Mouse (Mus musculus): ENCODE measurements at regions not wholly inside any gene's neighbourhood (a gene's known extent, or its start where the extent isn't known, plus 50 kb on each side); places are given as distances from the start of the nearest gene placed in this dataset.

DNA sequence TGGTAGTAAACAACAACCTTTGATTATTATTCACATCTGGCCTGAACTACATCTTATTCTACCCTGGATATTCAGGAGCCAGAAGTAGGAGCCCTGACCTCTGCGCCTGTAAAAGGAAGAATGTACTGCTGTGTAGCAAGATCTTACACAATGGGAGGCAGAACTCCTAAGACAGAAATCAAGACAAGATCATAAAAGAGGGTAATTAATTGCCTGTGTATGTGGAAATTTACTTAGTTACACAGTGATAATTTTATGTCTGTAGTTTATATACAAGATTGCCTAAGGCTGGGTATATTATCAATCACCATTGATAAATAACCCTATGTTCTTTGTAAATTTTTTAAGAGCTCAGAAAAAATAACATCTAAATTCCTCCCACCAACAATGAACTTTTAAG is 2167.8 kb downstream of the 9330182O14Rik start:
- H3K9ac ChIP-seq (ENCODE audit: low read depth, low read length), result no peak overlapping the region
- no peak for ATAC-seq (ENCODE audit: low read depth)
- no peaks in the 10 kb centered on the region for H3K9me3 ChIP-seq (replicated peaks; ENCODE audit: control insufficient read depth, low read length)
- no peak overlapping the region for H3K4me2 ChIP-seq (ENCODE audit: low read depth, low read length)
- no peaks in the 10 kb centered on the region; the same call in 1 of the 2 replicates for H3K4me1 ChIP-seq (ENCODE audit: control insufficient read depth, low read depth, low read length)
- no peaks in the 10 kb centered on the region for H3K27me3 ChIP-seq (ENCODE audit: control insufficient read depth, insufficient read depth, low read depth, low read length)
- WGBS (ENCODE audit: insufficient replicate concordance), result 71% methylated on average over 1 of the region's 1 CpGs
- H3K27ac ChIP-seq (ENCODE audit: low read length), result no peak overlapping the region
- H3K4me3 ChIP-seq (ENCODE audit: low read depth, low read length), result no peak overlapping the region
- no peaks in the 10 kb centered on the region for H3K36me3 ChIP-seq (ENCODE audit: control insufficient read depth, insufficient read depth)

GRCm38 (mm10) chr15:42304097-42304496 is 2169.9 kb downstream of the 9330182O14Rik start:
- WGBS (ENCODE audit: insufficient replicate concordance), result 46% methylated on average over 3 of the region's 3 CpGs
- Histone ChIP-seq H3K4me2 (ENCODE audit: low read depth, low read length) (no peak overlapping the region), H3K4me1 (ENCODE audit: control insufficient read depth, low read depth, low read length) (no peaks in the 10 kb centered on the region)

DNA sequence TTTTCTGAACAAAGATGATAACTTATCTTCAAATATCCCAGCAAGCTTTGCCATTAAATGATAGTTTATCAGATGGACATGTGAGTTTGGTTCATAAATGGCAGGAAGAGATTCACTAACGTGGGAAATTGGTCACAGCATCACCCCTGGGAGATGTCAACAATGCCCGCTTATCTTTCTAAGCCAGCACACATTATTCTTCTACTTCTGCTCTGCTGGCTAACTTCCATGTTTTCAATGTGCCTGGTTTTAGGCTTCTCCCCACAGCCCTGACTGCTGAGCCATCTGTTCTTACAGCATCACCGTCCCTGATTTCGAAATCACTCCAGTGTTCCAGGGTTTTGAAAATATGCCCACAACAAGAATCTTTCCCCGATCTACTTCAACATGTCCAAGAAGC is 2175.4 kb downstream of the 9330182O14Rik start:
- no peaks in the 10 kb centered on the region for H3K27me3 ChIP-seq (ENCODE audit: control insufficient read depth, insufficient read depth, low read depth, low read length)
- no peaks in the 10 kb centered on the region for H3K36me3 ChIP-seq (ENCODE audit: control insufficient read depth, insufficient read depth)
- H3K4me3 ChIP-seq (ENCODE audit: low read depth, low read length), result no peak overlapping the region
- H3K4me1 ChIP-seq (ENCODE audit: control insufficient read depth, low read depth, low read length), result no peaks in the 10 kb centered on the region
- H3K9me3 ChIP-seq (replicated peaks; ENCODE audit: control insufficient read depth, low read length), result no peaks in the 10 kb centered on the region
- 16% methylated on average over 5 of the region's 5 CpGs for WGBS (ENCODE audit: insufficient replicate concordance)
- no peak for ATAC-seq (ENCODE audit: low read depth)
- H3K4me2 ChIP-seq (ENCODE audit: low read depth, low read length), result no peak overlapping the region
- H3K9ac ChIP-seq (ENCODE audit: low read depth, low read length), result no peak overlapping the region
- H3K27ac ChIP-seq (ENCODE audit: low read length), result no peak overlapping the region

More at GRCm38 (mm10) chr15:42304097-42304496, 2169.9 kb downstream of the 9330182O14Rik start:
- Histone ChIP-seq H3K9ac (ENCODE audit: low read depth, low read length) (no peak overlapping the region), H3K36me3 (ENCODE audit: control insufficient read depth, insufficient read depth) (no peaks in the 10 kb centered on the region), H3K4me3 (ENCODE audit: low read depth, low read length) (no peak overlapping the region), H3K9me3 (replicated peaks; ENCODE audit: control insufficient read depth, low read length) (no peaks in the 10 kb centered on the region), H3K27me3 (ENCODE audit: control insufficient read depth, insufficient read depth, low read depth, low read length) (no peaks in the 10 kb centered on the region), H3K27ac (ENCODE audit: low read length) (no peak overlapping the region)
- no peak for ATAC-seq (ENCODE audit: low read depth)

GRCm38 (mm10) chr15:42311166-42311565 is 2177.0 kb downstream of the 9330182O14Rik start:
- H3K36me3 ChIP-seq (ENCODE audit: control insufficient read depth, insufficient read depth), result no peaks in the 10 kb centered on the region
- H3K4me3 ChIP-seq (ENCODE audit: low read depth, low read length), result no peak overlapping the region
- no peak overlapping the region for H3K4me2 ChIP-seq (ENCODE audit: low read depth, low read length)
- no peaks in the 10 kb centered on the region for H3K27me3 ChIP-seq (ENCODE audit: control insufficient read depth, insufficient read depth, low read depth, low read length)
- H3K4me1 ChIP-seq (ENCODE audit: control insufficient read depth, low read depth, low read length), result no peaks in the 10 kb centered on the region
- no peak overlapping the region for H3K27ac ChIP-seq (ENCODE audit: low read length)
- ATAC-seq (ENCODE audit: low read depth), result no peak
- H3K9me3 ChIP-seq (replicated peaks; ENCODE audit: control insufficient read depth, low read length), result no peaks in the 10 kb centered on the region
- WGBS (ENCODE audit: insufficient replicate concordance), result 51% methylated on average over 4 of the region's 4 CpGs
- H3K9ac ChIP-seq (ENCODE audit: low read depth, low read length), result no peak overlapping the region

GRCm38 (mm10) chr15:42320349-42320748 is 2186.2 kb downstream of the 9330182O14Rik start:
- Histone ChIP-seq H3K27ac (ENCODE audit: low read length) (no peak overlapping the region), H3K27me3 (ENCODE audit: control insufficient read depth, insufficient read depth, low read depth, low read length) (no peaks in the 10 kb centered on the region), H3K4me1 (ENCODE audit: control insufficient read depth, low read depth, low read length) (no peaks in the 10 kb centered on the region), H3K4me3 (ENCODE audit: low read depth, low read length) (no peak overlapping the region), H3K9me3 (replicated peaks; ENCODE audit: control insufficient read depth, low read length) (no peaks in the 10 kb centered on the region), H3K9ac (ENCODE audit: low read depth, low read length) (no peak overlapping the region), H3K36me3 (ENCODE audit: control insufficient read depth, insufficient read depth) (no peaks in the 10 kb centered on the region), H3K4me2 (ENCODE audit: low read depth, low read length) (no peak overlapping the region)
- ATAC-seq (ENCODE audit: low read depth), result no peak
- 73% methylated on average over 1 of the region's 1 CpGs for WGBS (ENCODE audit: insufficient replicate concordance)

DNA sequence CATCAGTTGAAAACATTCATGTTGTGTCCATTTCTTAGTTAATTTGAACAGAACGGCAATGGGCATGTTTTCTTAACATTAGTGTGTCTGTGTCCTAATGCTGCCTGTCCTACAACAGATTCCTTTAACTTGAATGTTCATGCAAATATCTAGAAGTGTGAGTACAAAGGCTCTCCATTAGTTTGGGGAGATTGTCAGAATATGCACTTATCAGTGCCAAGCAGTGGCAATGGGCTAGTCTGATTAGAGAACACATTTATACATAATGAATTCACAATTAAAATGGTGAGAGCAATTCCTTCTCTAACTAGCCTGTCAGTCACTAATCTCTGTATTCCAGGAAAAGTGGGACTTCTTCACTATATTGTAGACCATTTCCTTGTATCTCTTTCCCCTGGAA is 2188.8 kb downstream of the 9330182O14Rik start:
- WGBS (ENCODE audit: insufficient replicate concordance), result 39% methylated on average over 1 of the region's 1 CpGs
- ATAC-seq (ENCODE audit: low read depth), result no peak

GRCm38 (mm10) chr15:42325221-42325620 is 2191.1 kb downstream of the 9330182O14Rik start:
- Histone ChIP-seq H3K4me2 (ENCODE audit: low read depth, low read length) (no peak overlapping the region), H3K4me3 (ENCODE audit: low read depth, low read length) (no peak overlapping the region), H3K9ac (ENCODE audit: low read depth, low read length) (no peak overlapping the region), H3K27ac (ENCODE audit: low read length) (no peak overlapping the region), H3K27me3 (ENCODE audit: control insufficient read depth, insufficient read depth, low read depth, low read length) (no peaks in the 10 kb centered on the region), H3K9me3 (replicated peaks; ENCODE audit: control insufficient read depth, low read length) (no peaks in the 10 kb centered on the region), H3K4me1 (ENCODE audit: control insufficient read depth, low read depth, low read length) (no peaks in the 10 kb centered on the region), H3K36me3 (ENCODE audit: control insufficient read depth, insufficient read depth) (no peaks in the 10 kb centered on the region)
- ATAC-seq (ENCODE audit: low read depth), result no peak
- 58% methylated on average over 4 of the region's 4 CpGs for WGBS (ENCODE audit: insufficient replicate concordance)

More for the DNA sequence above, 2188.8 kb downstream of the 9330182O14Rik start:
- Histone ChIP-seq H3K27me3 (ENCODE audit: control insufficient read depth, insufficient read depth, low read depth, low read length) (no peaks in the 10 kb centered on the region), H3K36me3 (ENCODE audit: control insufficient read depth, insufficient read depth) (no peaks in the 10 kb centered on the region), H3K4me2 (ENCODE audit: low read depth, low read length) (no peak overlapping the region), H3K4me3 (ENCODE audit: low read depth, low read length) (no peak overlapping the region), H3K9ac (ENCODE audit: low read depth, low read length) (no peak overlapping the region), H3K4me1 (ENCODE audit: control insufficient read depth, low read depth, low read length) (no peaks in the 10 kb centered on the region), H3K27ac (ENCODE audit: low read length) (no peak overlapping the region), H3K9me3 (replicated peaks; ENCODE audit: control insufficient read depth, low read length) (no peaks in the 10 kb centered on the region)

GRCm38 (mm10) chr15:42328535-42328934 is 2194.4 kb downstream of the 9330182O14Rik start:
- 72% methylated on average over 6 of the region's 6 CpGs for WGBS (ENCODE audit: insufficient replicate concordance)

DNA sequence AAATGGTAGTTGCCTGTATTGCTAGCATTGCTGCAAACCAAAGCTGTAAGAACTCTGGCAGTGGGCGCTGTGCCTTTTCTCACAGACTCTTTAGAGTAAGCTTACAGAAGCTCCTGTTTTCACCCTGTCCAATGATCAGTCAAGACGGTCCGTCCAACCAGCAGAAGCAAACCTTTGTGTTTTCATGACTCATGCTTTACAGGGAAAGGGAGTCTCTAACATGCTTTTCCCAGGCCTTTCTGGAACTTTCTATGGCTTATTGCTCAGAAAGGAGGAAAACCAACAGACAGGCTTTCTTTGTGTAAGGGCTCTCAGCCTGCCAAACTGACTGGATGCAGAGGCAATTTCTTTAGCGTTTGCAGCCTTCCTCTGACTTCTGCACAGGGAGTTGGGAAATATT is 2195.6 kb downstream of the 9330182O14Rik start:
- H3K36me3 ChIP-seq (ENCODE audit: control insufficient read depth, insufficient read depth), result no peaks in the 10 kb centered on the region
- no peak overlapping the region for H3K4me2 ChIP-seq (ENCODE audit: low read depth, low read length)
- no peak overlapping the region for H3K4me3 ChIP-seq (ENCODE audit: low read depth, low read length)
- WGBS (ENCODE audit: insufficient replicate concordance), result 63% methylated on average over 4 of the region's 4 CpGs
- ATAC-seq (ENCODE audit: low read depth), result no peak
- H3K27me3 ChIP-seq (ENCODE audit: control insufficient read depth, insufficient read depth, low read depth, low read length), result no peaks in the 10 kb centered on the region
- H3K9me3 ChIP-seq (replicated peaks; ENCODE audit: control insufficient read depth, low read length), result no peaks in the 10 kb centered on the region
- H3K4me1 ChIP-seq (ENCODE audit: control insufficient read depth, low read depth, low read length), result no peaks in the 10 kb centered on the region
- H3K27ac ChIP-seq (ENCODE audit: low read length), result no peak overlapping the region
- H3K9ac ChIP-seq (ENCODE audit: low read depth, low read length), result no peak overlapping the region

More at GRCm38 (mm10) chr15:42328535-42328934, 2194.4 kb downstream of the 9330182O14Rik start:
- ATAC-seq (ENCODE audit: low read depth), result no peak
- H3K27ac ChIP-seq (ENCODE audit: low read length), result no peak overlapping the region
- H3K4me3 ChIP-seq (ENCODE audit: low read depth, low read length), result no peak overlapping the region
- no peak overlapping the region for H3K4me2 ChIP-seq (ENCODE audit: low read depth, low read length)
- H3K36me3 ChIP-seq (ENCODE audit: control insufficient read depth, insufficient read depth), result no peaks in the 10 kb centered on the region
- no peaks in the 10 kb centered on the region for H3K9me3 ChIP-seq (replicated peaks; ENCODE audit: control insufficient read depth, low read length)
- H3K4me1 ChIP-seq (ENCODE audit: control insufficient read depth, low read depth, low read length), result no peaks in the 10 kb centered on the region
- H3K9ac ChIP-seq (ENCODE audit: low read depth, low read length), result no peak overlapping the region
- H3K27me3 ChIP-seq (ENCODE audit: control insufficient read depth, insufficient read depth, low read depth, low read length), result no peaks in the 10 kb centered on the region

All from liver, embryonic 16.5 days (tissue).